Mouse (Mus musculus): ENCODE results near the gene 1110008P14Rik.

- TF ChIP-seq CTCF (IDR thresholded peaks at IDR 0.05; ENCODE audit: control insufficient read depth, insufficient read depth, insufficient replicate concordance, low read depth, low read length) (no peak), POLR2A (IDR thresholded peaks at IDR 0.05; ENCODE audit: control insufficient read depth, low read depth, low read length) (no peak)
These were observed 34.8 kb upstream of the 1110008P14Rik start for GRCm38 (mm10) chr2:32416556-32416955.
